Mouse (Mus musculus): ENCODE measurements around the gene Ddx58. TPM values are rescaled to one million over a fixed set of nuclear protein-coding genes. Genes with fewer than 3 reads are reported as not detected.
A peak's percentile ranks its signal among the peaks of the same experiment; 100 is the strongest.

Gene Ddx58
- polyA plus RNA-seq, 2 experiments = 2.4 to 3.1 TPM

- Histone ChIP-seq H3K36me3 (replicated peaks; ENCODE audit: control insufficient read depth, insufficient read depth, low read depth) (peaks cover 2% of the 10 kb centered on the region; the same call in 1 of the 2 replicates), H3K27ac (no peak overlapping the region), H3K27me3 (ENCODE audit: control insufficient read depth, insufficient read depth, low read length) (no peaks in the 10 kb centered on the region), H3K4me1 (replicated peaks; ENCODE audit: control insufficient read depth in 2 of 2, insufficient read depth in 2 of 2, low read length in 1 of 2) (no peaks in the 10 kb centered on the region; a peak in 1 of 4 replicates), H3K4me3 (ENCODE audit: insufficient read depth in 1 of 2, low read depth in 2 of 2, low read length in 2 of 2) (no peak overlapping the region), H3K9me3 (ENCODE audit: control insufficient read depth, low read length) (no peaks in the 10 kb centered on the region), H3K4me2 (ENCODE audit: low read depth) (no peak overlapping the region), H3K9ac (replicated peaks) (no peak overlapping the region)
- no peak for DNase-seq (ENCODE audit: low read depth in 3 of 3, low spot score in 3 of 3)
- WGBS (ENCODE audit: insufficient replicate concordance) = 71% methylated on average over 5 of the region's 5 CpGs
- TF ChIP-seq CTCF (IDR thresholded peaks at IDR 0.05; ENCODE audit: low read depth) (no peak), EP300 (IDR thresholded peaks at IDR 0.05; ENCODE audit: low read depth) (no peak)
- ATAC-seq (ENCODE audit: insufficient read depth) = no peak
Measured at GRCm38 (mm10) chr4:40184470-40184869, 55.2 kb downstream of the Ddx58 start.

DNA sequence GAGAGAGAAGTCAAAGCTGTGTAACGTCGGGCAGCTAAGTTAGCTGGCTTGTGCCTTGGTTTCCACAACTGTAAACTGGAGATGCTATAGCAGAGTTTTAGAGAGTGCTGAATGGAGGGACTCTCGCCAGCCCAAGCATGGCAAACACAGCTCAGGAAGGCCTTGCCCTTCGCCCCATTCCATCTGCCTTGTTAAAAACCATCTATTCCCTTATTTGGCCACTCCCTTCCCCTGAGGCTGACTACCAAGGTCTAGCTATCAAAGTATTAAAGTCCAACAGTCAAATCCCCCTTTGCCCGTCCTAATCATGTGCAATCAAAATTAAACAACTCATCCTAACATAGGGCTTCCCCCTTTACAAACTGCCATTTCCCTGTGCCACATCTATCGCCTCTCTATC is 55.8 kb downstream of the Ddx58 start:
- Histone ChIP-seq H3K4me3 (ENCODE audit: insufficient read depth in 1 of 2, low read depth in 2 of 2, low read length in 2 of 2) (no peak overlapping the region), H3K9ac (replicated peaks) (no peak overlapping the region), H3K27ac (no peak overlapping the region), H3K36me3 (replicated peaks; ENCODE audit: control insufficient read depth, insufficient read depth, low read depth) (peaks cover 2% of the 10 kb centered on the region; the same call in 1 of the 2 replicates), H3K4me2 (ENCODE audit: low read depth) (no peak overlapping the region), H3K4me1 (replicated peaks; ENCODE audit: control insufficient read depth in 2 of 2, insufficient read depth in 2 of 2, low read length in 1 of 2) (no peaks in the 10 kb centered on the region; a peak in 1 of 4 replicates), H3K9me3 (ENCODE audit: control insufficient read depth, low read length) (no peaks in the 10 kb centered on the region), H3K27me3 (ENCODE audit: control insufficient read depth, insufficient read depth, low read length) (no peaks in the 10 kb centered on the region)
- WGBS (ENCODE audit: insufficient replicate concordance) = 74% methylated on average over 6 of the region's 6 CpGs
- TF ChIP-seq EP300 (IDR thresholded peaks at IDR 0.05; ENCODE audit: low read depth) (no peak), CTCF (IDR thresholded peaks at IDR 0.05; ENCODE audit: low read depth) (no peak)
- no peak for ATAC-seq (ENCODE audit: insufficient read depth)
- DNase-seq (ENCODE audit: low read depth in 3 of 3, low spot score in 3 of 3) = no peak

DNA sequence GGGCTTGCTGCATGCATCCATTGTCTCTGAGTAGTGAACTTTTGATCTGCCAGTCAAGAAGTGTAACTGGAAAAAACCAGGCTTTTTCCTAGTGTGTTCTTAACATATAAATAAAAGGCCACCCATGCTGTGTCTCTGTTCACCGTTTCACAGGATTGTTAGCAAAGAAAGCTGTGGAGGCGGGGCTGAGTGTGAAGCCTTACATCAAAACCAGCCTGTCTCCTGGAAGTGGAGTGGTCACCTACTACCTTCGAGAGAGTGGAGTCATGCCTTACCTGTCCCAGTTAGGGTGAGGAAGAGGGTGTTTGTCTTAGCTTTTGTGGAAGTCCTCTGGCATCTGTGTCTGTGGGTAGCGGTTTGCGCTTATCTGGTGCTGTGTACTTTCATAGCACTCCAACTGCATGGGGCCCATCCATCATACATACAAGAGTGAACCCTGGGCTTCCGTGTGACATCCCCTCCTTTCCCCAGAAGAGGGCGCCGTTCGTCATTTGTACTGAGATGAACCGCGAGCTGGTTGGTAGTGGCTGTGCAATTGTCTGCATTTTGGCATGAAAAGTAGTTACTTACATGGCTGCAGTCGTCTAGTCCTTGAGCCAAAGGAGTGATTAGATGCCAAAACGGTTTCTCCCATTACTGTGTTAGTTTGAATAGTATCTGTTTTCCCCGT is 56.8 kb downstream of the Ddx58 start:
- Histone ChIP-seq H3K4me2 (ENCODE audit: low read depth) (no peak overlapping the region), H3K4me3 (ENCODE audit: insufficient read depth in 1 of 2, low read depth in 2 of 2, low read length in 2 of 2) (no peak overlapping the region), H3K27ac (no peak overlapping the region), H3K27me3 (ENCODE audit: control insufficient read depth, insufficient read depth, low read length) (no peaks in the 10 kb centered on the region), H3K9ac (replicated peaks) (no peak overlapping the region), H3K36me3 (replicated peaks; ENCODE audit: control insufficient read depth, insufficient read depth, low read depth) (peaks cover 2% of the 10 kb centered on the region; the same call in 1 of the 2 replicates), H3K4me1 (replicated peaks; ENCODE audit: control insufficient read depth in 2 of 2, insufficient read depth in 2 of 2, low read length in 1 of 2) (no peaks in the 10 kb centered on the region; a peak in 1 of 4 replicates), H3K9me3 (ENCODE audit: control insufficient read depth, low read length) (no peaks in the 10 kb centered on the region)
- ATAC-seq (ENCODE audit: insufficient read depth) (peak; percentile 62; the same call in 1 of the 2 replicates), DNase-seq (ENCODE audit: low read depth in 3 of 3, low spot score in 3 of 3) (peak; percentile 22 to 42 (median 24))
- no peak for TF ChIP-seq EP300 (IDR thresholded peaks at IDR 0.05; ENCODE audit: low read depth)
- peak; percentile 78 for TF ChIP-seq CTCF (IDR thresholded peaks at IDR 0.05; ENCODE audit: low read depth)
- 23% methylated on average over 14 of the region's 14 CpGs for WGBS (ENCODE audit: insufficient replicate concordance)

DNA sequence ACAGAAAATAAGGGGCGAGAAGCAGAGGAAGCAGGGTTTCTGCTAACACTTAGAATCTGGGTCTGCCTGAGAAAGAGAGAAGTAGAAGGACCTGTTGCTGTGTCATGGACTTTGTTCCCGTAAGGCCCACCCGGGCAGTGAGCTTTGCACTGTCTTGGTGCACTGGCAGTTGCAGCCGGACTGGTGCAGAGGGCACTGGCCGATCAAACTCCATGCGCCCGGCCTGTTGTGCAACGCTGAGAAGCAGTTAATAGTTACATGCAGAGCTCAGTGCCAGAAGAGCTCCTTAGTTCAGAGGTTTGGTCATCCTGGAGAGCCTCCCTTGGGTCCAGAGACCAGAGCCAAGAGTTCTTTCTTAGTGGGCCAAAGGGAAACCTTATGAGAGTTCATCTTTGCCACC is 57.9 kb downstream of the Ddx58 start:
- no peaks in the 10 kb centered on the region for H3K9me3 ChIP-seq (ENCODE audit: control insufficient read depth, low read length)
- peaks cover 2% of the 10 kb centered on the region; the same call in 1 of the 2 replicates for H3K36me3 ChIP-seq (replicated peaks; ENCODE audit: control insufficient read depth, insufficient read depth, low read depth)
- H3K4me3 ChIP-seq (ENCODE audit: insufficient read depth in 1 of 2, low read depth in 2 of 2, low read length in 2 of 2) = no peak overlapping the region
- H3K27ac ChIP-seq = no peak overlapping the region
- no peak overlapping the region for H3K9ac ChIP-seq (replicated peaks)
- H3K27me3 ChIP-seq (ENCODE audit: control insufficient read depth, insufficient read depth, low read length) = no peaks in the 10 kb centered on the region
- TF ChIP-seq CTCF (IDR thresholded peaks at IDR 0.05; ENCODE audit: low read depth) = no peak
- no peak for TF ChIP-seq EP300 (IDR thresholded peaks at IDR 0.05; ENCODE audit: low read depth)
- ATAC-seq (ENCODE audit: insufficient read depth) (peak; percentile 66), DNase-seq (ENCODE audit: low read depth in 3 of 3, low spot score in 3 of 3) (peak; percentile 10 to 23 (median 16))
- H3K4me1 ChIP-seq (replicated peaks; ENCODE audit: control insufficient read depth in 2 of 2, insufficient read depth in 2 of 2, low read length in 1 of 2) = no peaks in the 10 kb centered on the region; a peak in 1 of 4 replicates
- 74% methylated on average over 8 of the region's 8 CpGs for WGBS (ENCODE audit: insufficient replicate concordance)
- H3K4me2 ChIP-seq (ENCODE audit: low read depth) = no peak overlapping the region

- no peak for ATAC-seq (ENCODE audit: insufficient read depth)
- Histone ChIP-seq H3K27me3 (ENCODE audit: control insufficient read depth, insufficient read depth, low read length) (no peaks in the 10 kb centered on the region), H3K9ac (replicated peaks) (no peak overlapping the region), H3K27ac (no peak overlapping the region), H3K4me1 (replicated peaks; ENCODE audit: control insufficient read depth in 2 of 2, insufficient read depth in 2 of 2, low read length in 1 of 2) (no peaks in the 10 kb centered on the region; a peak in 1 of 4 replicates), H3K36me3 (replicated peaks; ENCODE audit: control insufficient read depth, insufficient read depth, low read depth) (no peaks in the 10 kb centered on the region; the same call in 1 of the 2 replicates), H3K9me3 (ENCODE audit: control insufficient read depth, low read length) (no peaks in the 10 kb centered on the region), H3K4me3 (ENCODE audit: insufficient read depth in 1 of 2, low read depth in 2 of 2, low read length in 2 of 2) (no peak overlapping the region), H3K4me2 (ENCODE audit: low read depth) (no peak overlapping the region)
- TF ChIP-seq CTCF (IDR thresholded peaks at IDR 0.05; ENCODE audit: low read depth) = no peak
- 88% methylated on average over 6 of the region's 6 CpGs for WGBS (ENCODE audit: insufficient replicate concordance)
- DNase-seq (ENCODE audit: low read depth in 3 of 3, low spot score in 3 of 3) = no peak
Measured at GRCm38 (mm10) chr4:40180046-40180445, 59.6 kb downstream of the Ddx58 start.
